Mouse (Mus musculus) forebrain, postnatal 0 days (tissue): Measurements from ENCODE around the gene Gpr82. TPM values are rescaled to one million over a fixed set of nuclear protein-coding genes. Genes with fewer than 3 reads are reported as not detected.

Experiments used
- ATAC-seq: fragments of 200-750 bp; cut with Nextera tagmentation; 2 replicates; pipeline ENCODE4 v1.8.0; 2017; ENCODE audit warnings: mild to moderate bottlenecking, moderate library complexity
- DNase-seq: peaks from one replicate; pipeline ENCODE4 v3.0.0-alpha.2; 2015
- H3K27ac ChIP-seq: fragments of 300-500 bp; sonication (generic); 2 replicates; pipeline ENCODE4 v1.5.1; 2014; ENCODE audit warnings: low read depth, mild to moderate bottlenecking, antibody characterized with exemption, low read length, moderate library complexity, mixed read lengths
- H3K27me3 ChIP-seq: fragments of 300-500 bp; sonication (generic); 2 replicates; pipeline ENCODE4 v1.6.1; 2014; ENCODE audit warnings: mild to moderate bottlenecking, low read length, mixed read lengths; ENCODE audit not compliant: insufficient read depth
- H3K36me3 ChIP-seq: fragments of 300-500 bp; sonication (generic); 2 replicates; pipeline ENCODE4 v1.6.1; 2014; ENCODE audit warnings: mild to moderate bottlenecking, moderate library complexity; ENCODE audit not compliant: insufficient read depth
- H3K4me1 ChIP-seq: fragments of 300-500 bp; sonication (generic); 2 replicates; pipeline ENCODE4 v1.6.1; 2014; ENCODE audit warnings: antibody characterized with exemption; ENCODE audit not compliant: insufficient read depth
- H3K4me2 ChIP-seq: fragments of 300-500 bp; sonication (generic); 2 replicates; pipeline ENCODE4 v1.6.1; 2014; ENCODE audit warnings: low read depth, mild to moderate bottlenecking, moderate library complexity
- H3K4me3 ChIP-seq: fragments of 300-500 bp; sonication (generic); 2 replicates; pipeline ENCODE4 v1.5.1; 2014; ENCODE audit warnings: low read depth, low read length, mixed read lengths
- H3K9ac ChIP-seq: fragments of 300-500 bp; sonication (generic); 2 replicates; pipeline ENCODE4 v1.6.1; 2014; ENCODE audit warnings: mild to moderate bottlenecking
- H3K9me3 ChIP-seq: fragments of 300-500 bp; sonication (generic); 2 replicates; pipeline ENCODE4 v1.6.1; 2016; ENCODE audit warnings: low read length
- CTCF ChIP-seq: sonication (generic); IDR thresholded peaks from 2 replicates; pipeline ENCODE4 v1.5.1; 2016; ENCODE audit warnings: antibody characterized with exemption, control low read depth, low read depth
- WGBS: fragments of 180-500 bp; shearing (Covaris S2); extraction: QIAGEN DNeasy Blood & Tissue Kit; methylation state at CpG from one replicate; pipeline ENCODE4 v1.1.7; 2014; 5-methylcytosine and 5-hydroxymethylcytosine counted together
- polyA plus RNA-seq: library from polyadenylated mRNA; unstranded; fragments of >200 nt; fragmentation: Nextera tagmentation; extraction: Ambion mirVana; gene quantifications from 2 replicates; pipeline ENCODE4 v1.2.1, GENCODE M21; 2015
- total RNA-seq: library from RNA; depleted of rRNA; stranded (reverse); fragments of >200 nt; gene quantifications from 2 replicates; pipeline ENCODE4 v1.2.3, GENCODE M21; 2014

Gene Gpr82
- total and polyA plus RNA-seq, 2 experiments from 2014 or later: 0.19 TPM; not detected in 1

DNA sequence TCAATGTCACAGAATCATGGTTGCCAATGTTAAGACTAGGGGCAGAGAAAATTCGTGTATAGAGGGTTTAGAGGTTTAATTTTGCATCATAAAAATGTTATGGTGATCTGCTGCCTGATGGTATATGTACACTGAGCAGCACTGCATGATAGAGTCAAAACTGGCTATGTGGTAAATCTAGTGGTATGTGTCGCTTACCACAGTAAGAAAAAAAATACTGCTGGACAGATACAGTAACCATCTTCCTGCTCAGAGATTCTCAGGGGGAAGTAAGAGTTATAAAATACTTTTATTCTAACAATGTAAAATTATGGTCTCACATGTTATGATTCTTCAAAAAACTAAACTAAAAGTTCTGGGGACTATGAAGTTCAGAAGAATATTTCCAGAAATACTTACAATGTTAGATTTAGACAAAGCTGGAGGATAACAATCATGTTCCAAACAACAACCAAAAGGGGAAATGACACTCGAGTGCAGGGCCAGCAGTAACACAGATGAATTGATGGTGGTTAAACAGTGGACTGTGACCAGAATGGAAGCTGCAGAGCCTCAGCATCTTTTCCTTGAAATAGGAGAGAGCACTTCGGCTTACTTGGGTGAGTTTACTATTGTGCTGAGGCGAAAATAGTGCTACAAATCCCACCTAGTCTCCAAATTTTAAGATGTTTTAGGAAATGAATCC is 29.4 kb upstream of the Gpr82 start, which contains the start of gene Gpr34:
Gpr34 (plus strand) TSS at position 491 of the 685 bp plus-strand sequence.
- ATAC-seq (no peak), DNase-seq (no peak)
- no peaks in the 10 kb centered on the region for H3K9me3 ChIP-seq
- no peaks in the 10 kb centered on the region for H3K4me1 ChIP-seq
- WGBS: 73% methylated on average over 5 of the region's 5 CpGs
- no peaks in the 10 kb centered on the region for H3K36me3 ChIP-seq
- no peak within 1 kb of the TSS for H3K4me2 ChIP-seq
- TF ChIP-seq CTCF: no peak
- H3K9ac ChIP-seq: no peak within 1 kb of the TSS
- no peaks in the 10 kb centered on the region; the same call in 1 of the 2 replicates for H3K27me3 ChIP-seq
- no peak within 1 kb of the TSS for H3K4me3 ChIP-seq
- H3K27ac ChIP-seq: no peak within 1 kb of the TSS

DNA sequence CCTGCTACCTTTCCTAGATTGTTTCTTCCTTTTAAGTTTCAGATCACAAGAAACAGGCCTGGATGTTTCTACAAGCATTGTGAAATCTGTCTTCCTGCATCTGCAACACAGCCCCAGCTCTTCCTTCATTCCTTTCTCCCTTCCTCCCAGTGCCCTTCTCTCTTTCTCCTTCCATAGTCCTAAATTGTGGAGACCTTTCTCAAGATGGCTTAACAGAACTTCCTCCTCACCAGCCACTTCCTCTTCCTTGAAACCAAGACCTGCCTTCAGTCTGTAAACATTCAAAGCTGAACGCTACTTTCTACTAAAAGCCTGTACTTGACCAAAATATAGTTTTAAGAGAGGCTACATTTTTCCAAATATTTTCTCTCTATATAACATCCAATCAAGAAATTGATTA is 24.8 kb upstream of the Gpr82 start:
- WGBS: 96% methylated on average over 1 of the region's 1 CpGs
- no peaks in the 10 kb centered on the region; the same call in 1 of the 2 replicates for H3K27me3 ChIP-seq
- H3K4me2 ChIP-seq: no peak overlapping the region
- H3K4me1 ChIP-seq: no peaks in the 10 kb centered on the region
- H3K36me3 ChIP-seq: no peaks in the 10 kb centered on the region
- no peak overlapping the region for H3K9ac ChIP-seq
- H3K4me3 ChIP-seq: no peak overlapping the region
- H3K9me3 ChIP-seq: no peaks in the 10 kb centered on the region
- no peak for DNase-seq
- no peak for ATAC-seq
- no peak overlapping the region for H3K27ac ChIP-seq
- no peak for TF ChIP-seq CTCF

DNA sequence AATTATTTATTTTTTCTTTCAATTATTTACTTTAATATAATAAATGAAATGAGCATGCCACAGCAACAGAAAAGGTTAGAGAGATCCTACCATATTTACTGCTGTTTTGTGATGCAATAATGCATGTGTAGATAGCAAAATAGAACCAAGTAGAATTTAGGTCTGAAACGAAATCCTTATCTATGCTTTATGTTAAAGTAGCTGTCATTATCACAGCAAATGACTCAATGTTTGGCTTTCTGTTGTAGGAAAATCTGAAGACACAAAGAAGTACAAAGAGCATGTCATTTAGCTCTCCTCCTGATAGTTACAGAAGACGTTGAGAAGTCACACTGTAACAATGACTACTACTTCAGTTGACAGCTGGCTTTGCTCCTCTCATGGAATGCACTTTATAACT is 22.3 kb upstream of the Gpr82 start:
- Histone ChIP-seq H3K9me3 (no peaks in the 10 kb centered on the region), H3K4me3 (no peak overlapping the region), H3K9ac (no peak overlapping the region), H3K36me3 (no peaks in the 10 kb centered on the region), H3K4me2 (no peak overlapping the region), H3K27me3 (no peaks in the 10 kb centered on the region; the same call in 1 of the 2 replicates), H3K4me1 (no peaks in the 10 kb centered on the region), H3K27ac (no peak overlapping the region)
- no peak for ATAC-seq
- 62% methylated on average over 2 of the region's 2 CpGs for WGBS
- DNase-seq: no peak
- TF ChIP-seq CTCF: no peak

DNA sequence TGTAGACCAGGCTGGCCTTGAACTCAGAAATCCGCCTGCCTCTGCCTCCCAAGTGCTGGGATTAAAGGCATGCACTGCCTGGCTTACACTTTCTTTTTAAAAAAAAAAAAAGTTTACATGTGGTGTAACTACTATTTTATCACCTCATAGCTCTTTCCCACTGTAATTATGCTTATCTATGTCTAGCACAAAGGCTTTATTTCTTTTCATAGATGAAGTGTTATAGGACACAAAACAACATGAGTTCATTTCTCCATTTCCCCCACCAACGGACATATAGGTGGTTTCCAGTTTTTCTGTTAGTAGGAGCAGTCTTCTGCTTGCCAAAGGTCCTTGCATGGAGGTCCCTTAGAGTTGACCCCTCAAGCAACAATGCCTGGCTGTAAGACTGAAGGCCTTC is 9.3 kb upstream of the Gpr82 start:
- no peaks in the 10 kb centered on the region for H3K9me3 ChIP-seq
- no peak for TF ChIP-seq CTCF
- ATAC-seq: no peak
- no peak for DNase-seq
- no peaks in the 10 kb centered on the region for H3K36me3 ChIP-seq
- H3K4me1 ChIP-seq: no peaks in the 10 kb centered on the region
- H3K27ac ChIP-seq: no peak overlapping the region
- WGBS: 77% methylated on average over 2 of the region's 2 CpGs
- H3K4me2 ChIP-seq: no peak overlapping the region
- no peak overlapping the region for H3K9ac ChIP-seq
- H3K4me3 ChIP-seq: no peak overlapping the region
- H3K27me3 ChIP-seq: no peaks in the 10 kb centered on the region

DNA sequence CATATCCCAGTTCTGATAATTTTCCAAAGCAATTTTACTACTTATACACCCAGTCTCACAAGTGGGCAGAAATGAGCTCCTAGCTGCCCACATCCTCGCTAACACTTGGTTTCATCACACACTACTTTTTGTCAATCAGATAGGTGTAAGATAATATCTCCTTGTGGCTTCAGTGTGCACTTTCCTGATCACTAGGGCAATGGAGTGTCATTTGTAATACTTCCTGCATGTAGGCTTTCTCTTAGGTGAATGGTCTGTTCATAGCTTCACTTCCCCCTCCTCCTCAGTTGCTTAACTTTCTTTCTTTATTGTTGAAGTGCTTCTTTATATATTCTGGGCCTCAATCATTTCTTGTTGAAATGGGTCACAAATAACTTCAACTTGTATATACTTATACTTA is 8.9 kb upstream of the Gpr82 start:
- DNase-seq: no peak
- TF ChIP-seq CTCF: no peak
- Histone ChIP-seq H3K9ac (no peak overlapping the region), H3K9me3 (no peaks in the 10 kb centered on the region), H3K36me3 (no peaks in the 10 kb centered on the region), H3K27me3 (no peaks in the 10 kb centered on the region), H3K4me3 (no peak overlapping the region), H3K27ac (no peak overlapping the region), H3K4me1 (no peaks in the 10 kb centered on the region), H3K4me2 (no peak overlapping the region)
- WGBS: 79% methylated on average over 1 of the region's 1 CpGs
- ATAC-seq: no peak

DNA sequence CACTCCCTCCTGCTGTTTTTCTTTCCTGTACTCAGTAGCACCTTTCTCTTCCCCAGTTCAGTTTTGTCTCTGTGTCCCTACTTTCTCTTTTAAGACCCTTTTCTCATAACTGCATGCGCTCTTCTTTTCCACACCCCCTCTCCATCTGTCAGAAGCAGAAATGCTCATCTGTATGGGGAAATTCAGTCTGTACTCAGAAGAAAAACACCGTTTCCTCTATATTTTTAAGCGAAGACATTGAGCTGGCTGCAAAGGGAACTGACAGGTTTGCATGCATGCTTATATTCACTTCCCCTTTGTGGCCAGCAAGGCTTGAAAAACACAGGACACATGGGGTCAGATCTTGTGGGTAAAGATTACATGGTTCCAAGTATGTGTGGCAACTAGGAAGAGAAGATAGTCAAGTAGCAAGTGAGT is 6.2 kb upstream of the Gpr82 start:
- Histone ChIP-seq H3K4me1 (no peaks in the 10 kb centered on the region), H3K4me2 (no peak overlapping the region), H3K9ac (no peak overlapping the region), H3K9me3 (no peaks in the 10 kb centered on the region), H3K36me3 (no peaks in the 10 kb centered on the region), H3K27me3 (no peaks in the 10 kb centered on the region), H3K4me3 (no peak overlapping the region), H3K27ac (no peak overlapping the region)
- 68% methylated on average over 3 of the region's 3 CpGs for WGBS
- no peak for ATAC-seq
- no peak for DNase-seq
- no peak for TF ChIP-seq CTCF

DNA sequence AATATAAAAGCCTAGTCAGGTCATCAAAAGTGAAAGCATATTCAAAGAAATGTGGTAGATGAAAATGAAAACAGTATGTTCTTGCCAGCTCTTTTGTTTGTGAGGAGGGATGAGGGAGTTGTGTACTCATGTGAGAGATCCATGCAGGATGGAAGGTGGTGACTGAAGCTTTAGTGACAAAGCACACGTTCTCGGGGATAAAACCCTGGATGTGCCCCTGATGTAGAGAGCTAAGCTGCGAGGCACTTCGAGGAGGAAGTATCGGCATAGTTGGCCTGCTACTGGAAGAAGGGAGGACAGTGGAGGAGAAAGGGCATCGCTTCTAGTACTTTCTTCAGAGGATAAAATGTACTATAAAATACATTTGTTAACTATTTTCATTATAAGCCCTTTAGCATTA is 5.3 kb upstream of the Gpr82 start:
- Histone ChIP-seq H3K36me3 (no peaks in the 10 kb centered on the region), H3K27ac (no peak overlapping the region), H3K4me3 (no peak overlapping the region), H3K4me2 (no peak overlapping the region), H3K4me1 (no peaks in the 10 kb centered on the region), H3K9me3 (no peaks in the 10 kb centered on the region), H3K27me3 (no peaks in the 10 kb centered on the region), H3K9ac (no peak overlapping the region)
- ATAC-seq: no peak
- no peak for TF ChIP-seq CTCF
- WGBS: 83% methylated on average over 6 of the region's 6 CpGs
- DNase-seq: no peak
